Mouse (Mus musculus): ENCODE data around the gene Adam15.

DNA sequence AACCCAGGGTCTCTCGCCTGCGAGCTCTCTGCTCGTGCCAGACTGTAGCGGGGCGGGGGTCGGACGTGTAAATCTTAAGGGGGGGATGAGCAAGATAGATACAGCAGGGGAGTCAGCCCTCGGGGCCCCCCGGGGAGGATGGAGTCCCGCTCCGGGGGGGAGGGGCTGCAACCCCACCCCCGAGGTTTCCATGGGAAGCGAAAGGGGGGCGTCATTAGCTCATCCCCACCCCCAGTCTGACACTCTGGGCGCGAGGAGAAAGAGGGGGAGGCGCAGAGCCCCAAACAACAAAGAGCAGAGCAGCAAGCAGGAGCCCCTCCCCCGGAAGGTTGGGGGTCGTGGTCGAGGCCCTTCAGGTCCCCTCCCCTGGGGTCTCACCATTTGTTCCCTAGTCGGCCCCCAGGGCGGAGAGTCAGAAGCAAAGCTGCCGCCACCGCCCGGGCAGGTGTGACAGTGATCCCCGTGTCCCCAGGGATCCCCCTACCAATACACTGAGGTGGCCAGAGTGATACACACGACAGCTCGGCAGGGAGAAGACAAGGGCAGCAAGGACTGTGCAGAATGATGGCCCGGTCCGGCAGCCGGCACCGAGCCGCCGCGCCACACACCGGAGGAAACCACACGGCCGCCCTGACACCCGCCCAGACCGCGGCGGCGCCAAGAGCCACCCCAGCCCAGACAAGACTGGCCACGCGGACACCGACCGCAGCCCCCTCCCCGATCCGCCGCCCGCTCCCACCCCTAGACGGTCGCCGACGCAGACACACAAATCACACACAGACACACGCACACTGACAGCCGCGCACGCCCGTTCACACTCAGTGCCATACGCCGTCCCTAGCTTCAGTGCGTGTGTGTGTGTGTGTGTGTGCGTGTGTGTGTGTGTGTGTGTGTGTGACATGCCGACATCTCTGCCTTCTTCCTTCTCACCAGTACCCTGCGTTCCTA, 28.3 kb downstream of the Adam15 start:
- no peak for TF ChIP-seq ZNF384 (IDR thresholded peaks at IDR 0.05; ENCODE audit: low read depth, low read length)
- no peak for TF ChIP-seq HCFC1 (IDR thresholded peaks at IDR 0.05; ENCODE audit: borderline replicate concordance, insufficient read depth, low read length)

Data from ES-E14 (cell line).